Mouse (Mus musculus) Patski (cell line): ENCODE data around the gene Zkscan1. TPM values are rescaled to one million over a fixed set of nuclear protein-coding genes. Genes with fewer than 3 reads are reported as not detected.
"Not testable (repeated sequence)": the region's sequence is repeated elsewhere in the genome, so short reads cannot be mapped to it uniquely, and the experiment has no call there.

ENCODE experiments used
- ATAC-seq: fragments of 100-300 bp; one replicate; pipeline ENCODE4 v1.8.0; 2021
- CTCF ChIA-PET: fragments of 350-600 bp; sonication (Branson Sonifier 250); formaldehyde crosslinking; loops from one replicate; lab custom pipeline; 2022; ENCODE audit warnings: inconsistent platforms; lab: Charles Lee
- POLR2A ChIA-PET: fragments of 350-600 bp; sonication (Branson Sonifier 250); formaldehyde crosslinking; loops from one replicate; lab custom pipeline; 2022; ENCODE audit warnings: antibody characterized with exemption, inconsistent platforms; lab: Charles Lee
- DNase-seq: peaks from one replicate; pipeline ENCODE4 v3.0.0-alpha.2; 2011; ENCODE audit warnings: low read depth, low spot score
- H3K27me3 ChIP-seq: fragments of 371-371 bp; one replicate; pipeline ENCODE4 v1.5.1; 2021
- CTCF ChIP-seq: fragments of 100-300 bp; IDR thresholded peaks from one replicate; pipeline ENCODE4 v1.5.1; 2021
- in situ Hi-C: fragments of 300-500 bp; cut with MboI; formaldehyde crosslinking; loops from 3 replicates; pipeline ENCODE4 v1.11.1; 2018; ENCODE audit warnings: low pct_unique_long_range_greater_than_20kb, mixed read lengths
- polyA plus RNA-seq: library from polyadenylated mRNA; unstranded; gene quantifications from one replicate; pipeline ENCODE4 v1.2.3, GENCODE M21; 2021

Gene Zkscan1
- polyA plus RNA-seq: 32.9 TPM

DNA sequence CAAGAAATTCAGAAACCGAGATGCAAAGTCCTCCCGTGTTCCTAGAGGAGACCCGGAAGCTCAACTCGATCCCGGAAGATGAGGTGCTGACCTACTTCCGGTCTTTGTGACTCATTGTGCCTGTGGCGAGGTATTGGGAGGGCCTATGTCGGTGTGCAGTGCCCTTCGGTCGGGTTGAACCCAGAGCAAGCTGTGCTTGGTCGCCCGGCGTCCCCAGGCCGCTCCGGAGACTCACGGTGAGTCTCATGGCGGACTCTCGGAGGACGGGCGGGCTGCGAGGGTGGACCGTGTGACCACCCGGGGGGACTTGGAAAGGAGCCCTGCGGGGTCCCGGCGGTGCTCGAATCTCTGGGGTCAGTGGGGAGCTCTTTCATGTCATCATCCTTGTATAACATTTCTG, at the start of gene Zkscan1:
Zkscan1 (plus strand) TSS at position 89 of the 400 bp plus-strand sequence.
- peak; percentile 74 for ATAC-seq

DNA sequence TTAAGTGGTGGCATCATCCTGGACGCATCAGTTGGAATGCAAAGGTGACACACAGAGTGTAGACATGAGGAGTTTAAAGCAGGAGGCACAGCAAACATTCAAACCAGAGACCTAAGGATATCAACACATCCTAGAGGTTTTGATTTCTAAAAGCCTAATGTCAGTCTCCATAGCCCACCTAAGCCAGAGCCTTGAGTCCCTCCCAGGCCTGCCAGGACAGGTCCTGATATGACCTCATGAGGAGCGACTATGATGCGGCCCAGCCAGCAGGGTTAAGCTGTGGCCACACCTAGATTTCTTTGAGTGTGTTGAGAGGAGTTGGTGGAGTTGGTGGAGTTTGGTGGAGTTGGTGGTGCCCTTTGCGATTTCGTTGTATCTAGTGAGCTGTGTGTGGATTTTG, 32.0 kb upstream of the Zkscan1 start, which contains the start of gene Smok3c:
Smok3c (plus strand) TSS at position 301 of the 400 bp plus-strand sequence.
- in situ Hi-C loops, CTCF ChIA-PET, H3K27me3 ChIP-seq, DNase-seq, ATAC-seq, POLR2A ChIA-PET: not testable (repeated sequence)

More for the DNA sequence above, at the start of gene Zkscan1:
- H3K27me3 ChIP-seq: no peaks in the 10 kb centered on the region
- ChIA-PET POLR2A (interaction anchor here (0.5 to 1.1 kb wide), 2 partner anchors 50 to 374 kb away, joined by 3 read pairs; no protein-coding TSS in a partner anchor), CTCF (interaction anchor here (1.2 kb wide), 1 partner anchor 109 kb away, joined by 3 read pairs; the partner anchor contains the start of gene Mblac1)
- DNase-seq: peak; percentile 64
- in situ Hi-C loops: loop anchor here (5.0 kb wide), 1 partner anchor 52 kb away; no protein-coding TSS in a partner anchor
- no peak for TF ChIP-seq CTCF

DNA sequence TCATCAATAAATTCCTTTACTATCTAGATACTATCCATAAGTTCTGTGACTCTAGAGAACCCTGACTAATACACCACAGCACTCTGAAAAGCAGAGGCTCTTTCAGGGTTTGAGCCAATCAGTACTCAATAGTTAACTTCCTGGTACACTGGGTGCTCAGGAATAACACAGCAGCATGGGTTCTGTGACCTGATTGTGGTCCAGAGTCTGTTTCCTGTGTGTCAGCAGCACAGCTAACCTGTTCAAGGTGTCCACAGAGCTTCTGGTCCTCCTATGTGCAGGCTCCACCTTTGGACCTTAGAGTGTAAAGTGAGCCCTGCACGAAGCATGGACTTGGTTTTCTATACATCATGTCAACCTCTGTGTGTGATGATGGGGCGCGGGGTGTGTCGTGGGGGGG, 11.1 kb upstream of the Zkscan1 start:
- no peak for DNase-seq
- CTCF ChIA-PET: no interaction called here
- ATAC-seq: no peak
- TF ChIP-seq CTCF: no peak
- no peaks in the 10 kb centered on the region for H3K27me3 ChIP-seq
- POLR2A ChIA-PET: no interaction called here
- in situ Hi-C loops: no loop called here

DNA sequence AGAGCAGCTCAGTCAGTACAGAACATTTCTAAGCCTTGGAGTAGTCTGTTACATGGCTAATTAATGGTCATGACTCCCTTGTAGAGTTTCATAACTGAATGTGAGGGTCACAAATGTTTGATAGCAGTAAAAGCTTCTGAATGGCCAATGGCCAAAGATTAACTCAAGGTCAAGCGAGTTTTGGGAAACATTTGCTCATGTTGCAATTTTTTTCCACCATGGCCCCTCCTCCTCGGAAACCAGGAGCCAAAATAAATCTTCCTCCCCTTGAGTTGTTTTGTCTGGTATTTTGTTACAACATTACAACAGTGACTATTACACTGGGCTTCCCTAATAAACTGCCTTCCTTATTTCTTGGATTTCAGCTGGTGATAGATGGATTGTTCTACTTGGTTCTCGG, 9.2 kb upstream of the Zkscan1 start:
- no peak for DNase-seq
- no peaks in the 10 kb centered on the region for H3K27me3 ChIP-seq
- ChIA-PET POLR2A (no interaction called here), CTCF (interaction anchor here (1.7 kb wide), 1 partner anchor 88 kb away, joined by 4 read pairs; no protein-coding TSS in a partner anchor)
- TF ChIP-seq CTCF: no peak
- in situ Hi-C loops: no loop called here
- no peak for ATAC-seq

DNA sequence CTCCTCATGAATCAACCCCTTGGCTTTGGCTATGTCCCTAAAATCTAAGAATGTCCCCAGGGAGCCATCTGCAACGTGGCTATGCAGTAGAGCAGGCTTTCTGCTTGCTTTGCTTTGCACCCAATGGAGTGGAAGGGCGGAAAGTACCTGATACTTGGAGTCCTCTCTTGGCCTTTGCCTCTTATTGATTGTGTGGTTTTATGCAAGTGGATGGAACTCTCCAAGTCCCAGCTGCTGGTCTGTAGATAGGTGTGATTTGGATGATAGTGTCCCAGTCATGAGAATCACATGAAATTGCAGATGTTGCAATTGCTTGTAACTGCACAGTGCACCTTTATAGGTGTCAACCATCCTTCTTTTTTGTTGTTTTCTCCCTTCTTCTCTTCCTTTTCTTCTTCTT, 8.7 kb upstream of the Zkscan1 start:
- no peaks in the 10 kb centered on the region for H3K27me3 ChIP-seq
- POLR2A ChIA-PET: no interaction called here
- TF ChIP-seq CTCF: no peak
- no peak for ATAC-seq
- in situ Hi-C loops: no loop called here
- no peak for DNase-seq
- CTCF ChIA-PET: interaction anchor here (1.7 kb wide), 1 partner anchor 89 kb away, joined by 4 read pairs; no protein-coding TSS in a partner anchor

DNA sequence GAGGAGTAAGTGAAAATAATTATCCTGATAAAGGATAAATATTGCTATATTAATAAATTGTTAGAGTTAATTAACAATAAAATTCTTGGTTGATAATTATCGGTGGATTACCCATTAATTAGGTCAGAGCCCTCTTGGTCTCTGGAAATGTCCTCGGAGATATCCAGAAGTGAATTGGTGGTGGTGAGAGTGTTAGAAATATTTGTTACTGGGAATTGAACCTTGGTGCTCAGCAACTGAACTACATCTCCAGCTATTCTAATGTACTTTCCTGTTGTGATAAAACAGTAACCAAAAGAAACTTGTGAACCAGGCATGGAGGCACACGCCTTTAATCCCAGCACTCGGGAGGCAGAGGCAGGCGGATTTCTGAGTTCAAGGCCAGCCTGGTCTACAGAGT, 4.4 kb upstream of the Zkscan1 start:
- no peak for TF ChIP-seq CTCF
- no peak for DNase-seq
- ATAC-seq: no peak
- CTCF ChIA-PET: no interaction called here
- POLR2A ChIA-PET: no interaction called here
- in situ Hi-C loops: no loop called here
- H3K27me3 ChIP-seq: no peaks in the 10 kb centered on the region

DNA sequence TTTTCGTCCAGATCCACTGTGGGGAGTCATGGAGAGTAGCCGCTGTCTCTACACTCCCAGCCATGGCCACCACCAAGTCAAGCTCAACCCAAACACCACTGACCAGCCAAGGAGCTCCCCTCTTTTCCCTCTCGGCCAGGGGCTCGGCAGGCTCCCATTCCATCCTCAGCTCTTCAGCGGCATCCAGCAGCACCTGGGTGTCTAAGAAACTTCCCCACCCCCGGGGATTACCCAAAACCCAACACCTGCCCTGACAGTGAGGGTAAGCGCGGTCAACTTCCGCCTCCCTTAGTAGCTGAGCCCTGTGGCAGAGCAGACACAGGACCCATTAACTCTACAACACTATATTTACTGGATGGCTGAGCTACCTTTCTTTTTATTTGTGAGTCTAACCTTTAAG, 3.4 kb upstream of the Zkscan1 start:
- no peaks in the 10 kb centered on the region for H3K27me3 ChIP-seq
- POLR2A ChIA-PET: no interaction called here
- DNase-seq (no peak), ATAC-seq (no peak)
- CTCF ChIA-PET: interaction anchor here (1.3 kb wide), 1 partner anchor 10 kb away, joined by 3 read pairs; no protein-coding TSS in a partner anchor
- no peak for TF ChIP-seq CTCF
- in situ Hi-C loops: no loop called here

DNA sequence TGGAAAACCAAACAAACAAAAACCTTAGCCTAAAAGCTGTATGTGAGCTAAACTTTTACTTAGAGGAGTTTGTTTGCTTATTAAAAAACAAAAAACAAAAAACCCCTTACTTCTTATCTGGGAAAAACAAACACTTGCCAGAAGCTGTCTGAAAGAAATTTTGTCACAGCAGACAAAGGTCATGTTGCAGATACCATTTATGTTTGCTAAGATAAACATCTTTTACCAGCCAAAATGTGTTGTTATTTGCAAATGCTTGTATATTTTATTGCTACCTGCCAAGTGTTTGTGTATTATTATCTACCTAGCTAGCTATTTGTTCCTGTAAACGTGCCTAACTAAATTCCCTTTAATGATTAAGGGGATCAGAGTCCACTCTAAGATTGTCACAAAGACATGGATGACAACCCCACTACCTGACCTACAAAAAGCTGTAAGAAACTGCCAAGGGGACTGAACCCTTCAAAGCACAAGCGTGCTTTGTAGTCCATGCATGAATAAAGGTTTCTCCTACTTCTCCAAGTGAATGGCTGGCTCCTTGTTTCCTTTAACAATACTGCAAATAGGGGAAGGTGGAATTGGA, 1.5 kb upstream of the Zkscan1 start:
- H3K27me3 ChIP-seq: no peaks in the 10 kb centered on the region
- no peak for DNase-seq
- ChIA-PET CTCF (no interaction called here), POLR2A (interaction anchor here (1.2 kb wide), 1 partner anchor 11 kb away, joined by 4 read pairs; no protein-coding TSS in a partner anchor)
- in situ Hi-C loops: no loop called here
- no peak for TF ChIP-seq CTCF
- ATAC-seq: no peak

DNA sequence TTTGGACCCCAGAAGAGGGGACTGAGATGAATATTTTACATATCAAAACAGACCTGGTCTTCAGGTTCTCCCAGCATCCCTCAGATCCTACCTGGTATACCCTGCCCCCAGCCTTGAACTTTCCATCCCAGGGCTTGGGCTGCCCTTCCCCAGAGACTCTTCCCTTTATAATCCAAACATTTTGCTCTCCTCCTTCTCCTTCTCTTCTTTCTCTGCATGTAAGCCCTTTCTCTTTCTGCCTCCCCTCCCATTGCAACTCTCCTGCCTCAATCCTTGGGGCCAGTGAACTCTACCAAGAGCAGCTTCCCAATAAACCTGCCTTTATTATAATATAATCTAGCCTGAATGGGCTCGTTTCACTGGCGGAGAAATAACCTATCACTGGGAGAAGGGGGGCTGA, 948 bp upstream of the Zkscan1 start:
- TF ChIP-seq CTCF: no peak
- POLR2A ChIA-PET: interaction anchor here (0.7 to 1.2 kb wide), 3 partner anchors 11 to 42 kb away, joined by 3 to 4 read pairs (median 4); no protein-coding TSS in a partner anchor
- DNase-seq (no peak), ATAC-seq (no peak)
- no peaks in the 10 kb centered on the region for H3K27me3 ChIP-seq
- CTCF ChIA-PET: no interaction called here
- in situ Hi-C loops: no loop called here

DNA sequence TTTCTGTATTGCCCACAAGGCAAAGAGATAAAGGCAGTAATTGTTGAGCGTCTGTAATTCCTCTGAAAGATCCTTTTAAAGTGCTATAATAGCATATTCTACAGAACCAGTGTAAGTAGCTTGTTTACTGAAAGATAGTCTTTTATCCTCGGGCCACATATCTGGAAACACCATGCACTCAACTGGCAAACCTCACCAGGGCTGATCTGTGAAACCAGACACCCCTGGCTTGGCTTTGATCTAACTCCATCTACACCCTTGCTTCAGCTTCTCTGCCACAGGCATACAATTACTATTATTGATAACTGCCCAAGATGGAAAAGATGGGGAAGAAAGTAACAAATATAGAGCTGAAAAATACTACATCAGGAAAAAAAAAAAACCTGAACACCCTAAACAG, 377 bp upstream of the Zkscan1 start:
- no peak for TF ChIP-seq CTCF
- ChIA-PET POLR2A (interaction anchor here (0.7 to 1.2 kb wide), 3 partner anchors 10 to 42 kb away, joined by 3 to 4 read pairs (median 4); no protein-coding TSS in a partner anchor), CTCF (interaction anchor here (1.2 kb wide), 1 partner anchor 109 kb away, joined by 3 read pairs; the partner anchor contains the start of gene Mblac1)
- in situ Hi-C loops: no loop called here
- no peaks in the 10 kb centered on the region for H3K27me3 ChIP-seq
- DNase-seq (no peak), ATAC-seq (no peak)

DNA sequence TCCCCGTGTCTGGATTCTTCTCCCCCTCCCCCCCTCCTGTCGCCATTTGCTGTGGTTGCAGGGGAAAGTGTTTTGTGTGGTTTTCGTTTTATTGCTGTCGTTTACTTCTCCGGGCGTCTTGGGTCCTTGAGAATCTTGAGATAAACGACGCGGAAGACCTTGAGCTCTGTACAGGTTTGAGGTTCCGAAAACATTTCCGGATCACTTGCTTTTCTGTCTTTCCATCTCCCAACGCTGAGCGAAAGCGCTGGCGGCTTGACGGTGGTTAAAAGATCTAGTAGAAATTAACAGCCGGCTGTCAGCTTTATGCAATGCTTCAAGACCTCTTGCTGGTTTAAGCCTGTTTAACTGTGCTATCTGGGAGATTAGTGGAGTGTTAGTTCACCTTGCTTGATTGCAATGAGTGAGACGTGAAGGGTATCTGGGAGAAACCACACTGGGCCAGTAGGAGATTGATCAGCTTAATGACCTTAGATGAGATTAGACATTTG, 582 bp downstream of the Zkscan1 start:
- no peaks in the 10 kb centered on the region for H3K27me3 ChIP-seq
- DNase-seq: no peak
- TF ChIP-seq CTCF: no peak
- ChIA-PET POLR2A (interaction anchor here (0.5 to 1.1 kb wide), 3 partner anchors 50 to 414 kb away, joined by 3 to 4 read pairs (median 3); no protein-coding TSS in a partner anchor), CTCF (interaction anchor here (1.2 kb wide), 1 partner anchor 108 kb away, joined by 3 read pairs; the partner anchor contains the start of gene Mblac1)
- in situ Hi-C loops: loop anchor here (5.0 kb wide), 1 partner anchor 52 kb away; no protein-coding TSS in a partner anchor
- peak; percentile 1 for ATAC-seq
